Mouse (Mus musculus) testis, adult 2 months (tissue): ENCODE measurements around the gene Emp1.

Source experiments
- CTCF ChIP-seq: fragments of 200-500 bp; IDR thresholded peaks from 2 replicates; pipeline ENCODE4 v1.5.1; 2012; ENCODE audit warnings: low read depth, mild to moderate bottlenecking, inconsistent platforms, low read length, moderate library complexity; ENCODE audit not compliant: control insufficient read depth, insufficient read depth, insufficient replicate concordance
- POLR2A ChIP-seq: fragments of 200-500 bp; IDR thresholded peaks from 2 replicates; pipeline ENCODE4 v1.6.1; 2012; ENCODE audit warnings: low read depth, mild to moderate bottlenecking, inconsistent platforms, low read length, moderate library complexity; ENCODE audit not compliant: control insufficient read depth

DNA sequence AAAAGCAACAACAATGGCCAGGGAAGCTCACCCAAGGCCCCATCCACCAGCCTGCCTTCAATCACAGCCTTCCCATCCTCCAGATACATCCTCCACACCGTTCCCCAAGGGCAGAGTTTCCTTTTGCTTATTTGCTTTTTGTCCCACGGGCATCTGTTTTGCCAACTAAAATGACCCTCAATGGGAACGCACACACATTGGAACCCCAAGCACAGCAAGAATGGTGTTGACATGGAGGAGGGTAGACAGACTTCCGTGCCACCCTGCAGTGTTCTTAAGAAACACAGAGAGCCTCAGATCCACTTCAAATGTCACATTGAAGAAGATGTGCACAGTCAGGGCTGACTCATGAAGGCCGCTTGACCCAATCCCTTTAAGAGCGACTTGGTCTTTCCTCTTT, 8.6 kb downstream of the Emp1 start:
- no peak for TF ChIP-seq CTCF
- no peak for TF ChIP-seq POLR2A
